Mouse (Mus musculus) embryonic facial prominence, embryonic 15.5 days (tissue): ENCODE results near the gene Med29. TPM values are rescaled to one million over a fixed set of nuclear protein-coding genes. Genes with fewer than 3 reads are reported as not detected.

Source experiments
- ATAC-seq: fragments of 200-750 bp; cut with Nextera tagmentation; 2 replicates; pipeline ENCODE4 v1.8.0; 2017; ENCODE audit warnings: low read depth, moderate TSS enrichment; ENCODE audit not compliant: insufficient number of reproducible peaks, low FRiP score, low TSS enrichment
- H3K27ac ChIP-seq: fragments of 300-500 bp; sonication (generic); replicated peaks from 2 replicates; pipeline ENCODE4 v1.5.1; 2015; ENCODE audit warnings: mild to moderate bottlenecking, inconsistent platforms
- H3K27me3 ChIP-seq: fragments of 300-500 bp; sonication (generic); 2 replicates; pipeline ENCODE4 v1.6.1; 2015; ENCODE audit warnings: inconsistent platforms
- H3K36me3 ChIP-seq: fragments of 300-500 bp; sonication (generic); 2 replicates; pipeline ENCODE4 v1.6.1; 2015; ENCODE audit warnings: mild to moderate bottlenecking, inconsistent platforms
- H3K4me1 ChIP-seq: fragments of 300-500 bp; sonication (generic); 2 replicates; pipeline ENCODE4 v1.6.1; 2015; ENCODE audit warnings: inconsistent platforms
- H3K4me2 ChIP-seq: fragments of 300-500 bp; sonication (generic); replicated peaks from 2 replicates; pipeline ENCODE4 v1.6.1; 2015; ENCODE audit warnings: mild to moderate bottlenecking, inconsistent platforms
- H3K4me3 ChIP-seq: fragments of 300-500 bp; sonication (generic); replicated peaks from 2 replicates; pipeline ENCODE4 v1.5.1; 2015; ENCODE audit warnings: mild to moderate bottlenecking, inconsistent platforms
- H3K9ac ChIP-seq: fragments of 300-500 bp; sonication (generic); 2 replicates; pipeline ENCODE4 v1.6.1; 2015; ENCODE audit warnings: inconsistent platforms
- H3K9me3 ChIP-seq: fragments of 300-500 bp; sonication (generic); replicated peaks from 2 replicates; pipeline ENCODE4 v1.6.1; 2016; ENCODE audit warnings: inconsistent platforms
- WGBS: fragments of 180-500 bp; shearing (Covaris S2); methylation state at CpG from one replicate; pipeline ENCODE4 v1.1.7; 2015; 5-methylcytosine and 5-hydroxymethylcytosine counted together
- polyA plus RNA-seq: library from polyadenylated mRNA; unstranded; fragments of >200 nt; fragmentation: Nextera tagmentation; extraction: Ambion mirVana; gene quantifications from 2 replicates; pipeline ENCODE4 v1.2.1, GENCODE M21; 2015

Med29 gene
- polyA plus RNA-seq, 1 experiment from 2014 or later: 52.1 TPM

GRCm38 (mm10) chr7:28351676-28352191 is 40.8 kb downstream of the Med29 start:
- Histone ChIP-seq H3K9ac (peak overlapping the region; percentile 97), H3K27ac (no peak overlapping the region; the same call in 1 of the 2 replicates), H3K4me2 (peak overlapping the region; percentile 73), H3K4me3 (peak overlapping the region; percentile 90), H3K4me1 (peaks cover 29% of the 10 kb centered on the region), H3K27me3 (no peaks in the 10 kb centered on the region), H3K9me3 (no peaks in the 10 kb centered on the region), H3K36me3 (peaks cover 35% of the 10 kb centered on the region)
- ATAC-seq: no peak
- WGBS: 31% methylated on average over 4 of the region's 4 CpGs

DNA sequence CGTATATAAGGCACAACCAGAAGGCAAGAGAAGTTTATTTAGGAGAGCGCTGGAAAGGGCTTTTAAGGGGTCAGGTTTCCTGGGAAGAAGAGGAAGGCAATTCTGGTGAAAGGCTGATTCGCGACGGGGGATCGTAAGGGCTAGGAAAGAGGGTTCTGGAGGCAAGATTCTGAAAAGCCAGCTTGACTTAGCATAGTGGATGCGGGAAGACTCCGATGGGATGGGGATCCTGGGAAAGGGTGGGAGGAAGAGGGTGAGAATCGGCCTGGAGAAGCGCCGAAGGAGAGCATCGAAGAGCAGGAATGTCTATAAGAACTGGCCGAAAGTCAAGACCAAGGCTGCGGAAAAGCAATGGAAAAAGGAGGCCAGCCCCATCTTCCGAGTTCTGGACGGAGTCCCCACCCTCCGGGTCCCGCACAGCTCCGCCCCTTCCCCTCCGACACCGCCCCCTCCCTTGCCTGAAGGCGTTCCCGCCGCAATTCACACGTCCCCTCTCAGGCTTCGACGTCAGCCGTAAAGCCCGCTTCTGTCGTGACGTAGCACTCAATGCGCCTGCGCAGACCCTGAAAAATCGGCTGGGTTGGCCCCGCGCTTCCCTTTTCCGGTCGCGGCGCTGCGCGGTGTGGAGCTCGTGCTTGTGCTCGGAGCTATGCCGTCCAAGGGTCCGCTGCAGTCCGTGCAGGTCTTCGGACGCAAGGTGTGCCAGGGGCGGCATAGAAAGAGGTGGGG is 42.2 kb downstream of the Med29 start, which contains the start of gene Rps16:
Gene Rps16, plus strand, starts transcription at position 498 of the 729 bp plus-strand sequence.
- H3K4me3 ChIP-seq: peak within 1 kb of the TSS; percentile 90
- H3K4me1 ChIP-seq: peaks cover 26% of the 10 kb centered on the region
- peaks cover 35% of the 10 kb centered on the region for H3K36me3 ChIP-seq
- WGBS: under 1% methylated on average over 50 of the region's 50 CpGs
- ATAC-seq: peak; percentile 95
- no peaks in the 10 kb centered on the region for H3K27me3 ChIP-seq
- H3K4me2 ChIP-seq: peak within 1 kb of the TSS; percentile 73
- H3K9ac ChIP-seq: peak within 1 kb of the TSS; percentile 97
- H3K9me3 ChIP-seq: no peaks in the 10 kb centered on the region
- H3K27ac ChIP-seq: peak within 1 kb of the TSS; percentile 97

DNA sequence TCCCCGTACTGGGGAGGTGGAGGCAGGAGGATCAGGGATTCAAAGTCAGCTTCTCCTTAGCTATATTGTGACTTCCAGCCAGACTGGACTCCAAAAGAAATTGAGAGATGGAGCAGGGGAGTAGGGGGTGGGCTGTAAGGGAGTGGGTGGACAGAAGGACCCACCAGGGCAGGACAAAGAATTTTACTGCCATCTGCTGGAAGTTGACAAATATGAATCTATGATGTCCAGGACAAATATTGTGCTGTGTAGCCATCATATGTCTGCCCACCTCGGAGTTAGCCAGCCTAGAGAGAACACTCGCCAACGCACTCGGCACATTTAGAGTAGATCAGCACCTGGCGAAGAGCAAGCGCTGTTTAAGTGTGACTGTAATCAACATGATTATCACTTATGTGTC is 43.9 kb downstream of the Med29 start:
- H3K27ac ChIP-seq: no peak overlapping the region
- ATAC-seq: no peak
- no peaks in the 10 kb centered on the region for H3K9me3 ChIP-seq
- no peak overlapping the region for H3K4me3 ChIP-seq
- peaks cover 29% of the 10 kb centered on the region for H3K4me1 ChIP-seq
- H3K9ac ChIP-seq: 0 out of 2 replicates have a peak overlapping the region, but pooled peaks have one; percentile 0
- WGBS: 84% methylated on average over 7 of the region's 7 CpGs
- no peaks in the 10 kb centered on the region for H3K27me3 ChIP-seq
- no peak overlapping the region for H3K4me2 ChIP-seq
- H3K36me3 ChIP-seq: peaks cover 18% of the 10 kb centered on the region

DNA sequence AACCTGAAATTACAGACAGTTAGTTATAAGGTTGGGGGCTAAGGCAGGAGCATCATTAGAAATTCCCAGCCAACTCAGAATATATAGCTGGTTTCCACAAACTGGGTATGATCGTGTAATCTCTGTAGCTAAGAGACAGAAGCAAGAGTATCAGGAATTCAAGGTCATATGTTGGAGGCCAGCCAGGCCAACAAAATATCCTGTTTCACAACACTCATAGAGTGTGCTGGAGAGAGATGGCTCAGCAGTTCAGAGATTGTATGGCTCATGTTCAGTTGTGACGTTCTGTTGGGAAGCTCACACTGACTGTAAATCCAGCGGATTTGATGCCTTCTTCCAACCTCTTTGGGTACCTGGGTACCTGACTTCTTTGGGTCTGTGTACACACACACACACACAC is 44.8 kb downstream of the Med29 start:
- Histone ChIP-seq H3K4me2 (no peak overlapping the region), H3K4me1 (peaks cover 29% of the 10 kb centered on the region), H3K9ac (no peak overlapping the region), H3K4me3 (no peak overlapping the region), H3K27me3 (no peaks in the 10 kb centered on the region), H3K36me3 (peaks cover 9% of the 10 kb centered on the region; the same call in 1 of the 2 replicates), H3K9me3 (no peaks in the 10 kb centered on the region), H3K27ac (no peak overlapping the region)
- no peak for ATAC-seq
- WGBS: 80% methylated on average over 3 of the region's 3 CpGs

GRCm38 (mm10) chr7:28344637-28345036 is 47.9 kb downstream of the Med29 start:
- Histone ChIP-seq H3K4me3 (no peak overlapping the region), H3K9ac (no peak overlapping the region), H3K27me3 (no peaks in the 10 kb centered on the region), H3K4me2 (no peak overlapping the region), H3K27ac (no peak overlapping the region), H3K9me3 (no peaks in the 10 kb centered on the region), H3K4me1 (peaks cover 13% of the 10 kb centered on the region), H3K36me3 (no peaks in the 10 kb centered on the region)
- ATAC-seq: no peak
- 2% methylated on average over 4 of the region's 4 CpGs for WGBS

DNA sequence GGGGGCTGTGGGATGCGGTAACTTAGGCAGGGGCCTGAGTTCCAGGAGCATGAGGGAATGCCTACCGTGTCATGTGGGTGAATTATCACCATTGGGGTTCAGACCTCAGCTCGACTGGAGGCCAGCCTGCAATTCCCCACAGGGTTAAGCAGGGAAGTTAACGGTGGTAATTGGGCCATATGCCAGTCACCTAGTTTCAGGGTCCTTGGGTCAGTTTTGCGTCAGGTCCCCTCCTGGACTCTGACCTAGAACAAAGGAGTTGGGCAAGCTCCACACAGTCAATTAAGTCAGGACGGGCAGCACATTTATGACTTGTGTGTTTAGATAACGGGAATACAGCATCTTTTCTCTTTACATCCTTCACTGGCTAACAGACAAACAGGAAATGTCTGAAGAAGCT is 51.1 kb downstream of the Med29 start:
- Histone ChIP-seq H3K27ac (no peak overlapping the region), H3K9me3 (no peaks in the 10 kb centered on the region), H3K36me3 (no peaks in the 10 kb centered on the region), H3K27me3 (no peaks in the 10 kb centered on the region), H3K4me3 (no peak overlapping the region), H3K9ac (no peak overlapping the region), H3K4me2 (no peak overlapping the region), H3K4me1 (peaks cover 9% of the 10 kb centered on the region)
- ATAC-seq: no peak
- 47% methylated on average over 7 of the region's 7 CpGs for whole genome bisulfite sequencing

DNA sequence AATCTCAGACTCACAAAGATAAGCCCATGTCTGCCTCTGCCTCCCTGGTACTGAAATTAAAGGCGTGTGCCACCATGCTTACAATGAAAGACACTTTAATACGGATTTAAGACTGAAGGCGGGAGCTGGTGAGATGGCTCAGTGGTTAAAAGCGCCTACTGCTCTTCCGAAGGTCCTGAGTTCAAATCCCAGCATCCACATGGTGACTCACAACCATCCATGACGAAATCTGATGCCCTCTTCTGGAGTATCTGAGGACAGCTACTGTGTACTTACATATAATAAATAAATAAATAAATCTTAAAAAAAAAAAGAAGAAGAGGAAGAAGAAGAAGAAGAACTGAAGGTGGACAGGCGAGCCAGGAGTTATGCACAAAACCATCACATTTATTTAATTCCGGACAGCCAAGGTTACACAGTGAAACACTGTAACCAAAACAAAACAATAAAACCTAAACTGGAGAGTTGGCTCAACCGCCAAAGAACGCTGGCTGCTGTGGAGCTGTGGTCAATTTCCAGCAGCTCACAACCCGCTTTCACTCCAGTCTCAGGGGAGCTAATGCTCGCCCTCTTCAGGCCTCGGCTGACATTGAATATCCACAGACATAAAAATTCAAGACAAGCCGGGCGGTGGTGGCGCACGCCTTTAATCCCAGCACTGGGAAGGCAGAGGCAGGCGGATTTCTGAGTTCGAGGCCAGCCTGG is 53.1 kb downstream of the Med29 start:
- 73% methylated on average over 19 of the region's 19 CpGs for WGBS
- Histone ChIP-seq H3K27ac (peak overlapping the region; percentile 94), H3K4me3 (peak overlapping the region; percentile 97)

GRCm38 (mm10) chr7:28338108-28338998 is 54.2 kb downstream of the Med29 start, which contains the start of gene Supt5:
Gene Supt5, minus strand, starts transcription at chr7:28338746.
- no peaks in the 10 kb centered on the region for H3K9me3 ChIP-seq
- under 1% methylated on average over 77 of the region's 77 CpGs for WGBS
- peak within 1 kb of the TSS; percentile 97 for H3K4me3 ChIP-seq
- peak within 1 kb of the TSS; percentile 94 for H3K27ac ChIP-seq
- peak within 1 kb of the TSS; percentile 98 for H3K9ac ChIP-seq
- peaks cover 6% of the 10 kb centered on the region; the same call in 1 of the 2 replicates for H3K36me3 ChIP-seq
- H3K27me3 ChIP-seq: no peaks in the 10 kb centered on the region
- H3K4me2 ChIP-seq: peak within 1 kb of the TSS; percentile 62
- peak; percentile 97 for ATAC-seq
- peaks cover 15% of the 10 kb centered on the region for H3K4me1 ChIP-seq

More for the DNA sequence above, 53.1 kb downstream of the Med29 start:
- H3K27me3 ChIP-seq: no peaks in the 10 kb centered on the region
- no peak for ATAC-seq
- H3K9me3 ChIP-seq: no peaks in the 10 kb centered on the region
- peaks cover 6% of the 10 kb centered on the region; the same call in 1 of the 2 replicates for H3K36me3 ChIP-seq
- peak overlapping the region; percentile 58; the same call in 1 of the 2 replicates for H3K9ac ChIP-seq
- peak overlapping the region; percentile 62 for H3K4me2 ChIP-seq
- H3K4me1 ChIP-seq: peaks cover 15% of the 10 kb centered on the region
